Mouse (Mus musculus): ENCODE measurements around the gene Emp3.

Emp3 gene

DNA sequence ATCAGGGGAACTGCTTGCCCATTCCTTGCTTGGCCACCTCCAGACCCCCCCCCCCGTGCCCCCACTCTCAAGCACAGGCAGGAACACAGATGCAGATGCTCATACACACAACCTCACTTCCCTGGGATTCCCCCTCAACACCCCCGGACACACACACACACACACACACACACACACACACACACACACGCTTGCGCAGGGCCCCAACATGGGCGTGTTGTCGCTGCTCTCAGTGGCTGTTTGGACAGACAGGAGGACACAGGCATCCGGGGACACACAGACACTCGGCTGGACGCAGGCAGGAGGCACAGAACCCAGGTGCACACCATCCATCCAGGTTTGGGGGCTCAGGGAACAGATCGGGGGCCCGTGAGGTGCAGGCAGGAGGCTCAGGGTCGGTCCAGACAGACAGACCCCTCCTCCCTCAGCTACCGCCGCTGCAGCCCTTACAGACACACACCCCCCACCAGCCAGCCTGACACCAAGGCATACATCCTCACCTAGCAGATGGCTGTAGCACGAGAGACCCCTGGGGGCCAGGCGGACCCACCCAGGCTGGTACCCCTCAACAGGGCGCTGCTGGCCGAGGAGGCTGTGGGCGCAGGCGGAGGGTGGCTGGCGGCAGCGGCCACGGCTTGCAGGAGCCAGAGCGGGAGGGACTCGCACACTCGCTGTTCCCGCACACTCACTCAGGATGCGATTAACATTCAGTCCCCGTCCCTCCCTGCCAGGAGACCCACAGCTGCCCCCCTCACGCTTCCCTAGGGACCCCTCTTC lies 50.7 kb downstream of the Emp3 start:
- DNase-seq (ENCODE audit: low spot score in 2 of 2): no peak

- no peak for DNase-seq (ENCODE audit: low spot score in 2 of 2)
These were observed 51.4 kb downstream of the Emp3 start for GRCm38 (mm10) chr7:45869787-45870186.

DNA sequence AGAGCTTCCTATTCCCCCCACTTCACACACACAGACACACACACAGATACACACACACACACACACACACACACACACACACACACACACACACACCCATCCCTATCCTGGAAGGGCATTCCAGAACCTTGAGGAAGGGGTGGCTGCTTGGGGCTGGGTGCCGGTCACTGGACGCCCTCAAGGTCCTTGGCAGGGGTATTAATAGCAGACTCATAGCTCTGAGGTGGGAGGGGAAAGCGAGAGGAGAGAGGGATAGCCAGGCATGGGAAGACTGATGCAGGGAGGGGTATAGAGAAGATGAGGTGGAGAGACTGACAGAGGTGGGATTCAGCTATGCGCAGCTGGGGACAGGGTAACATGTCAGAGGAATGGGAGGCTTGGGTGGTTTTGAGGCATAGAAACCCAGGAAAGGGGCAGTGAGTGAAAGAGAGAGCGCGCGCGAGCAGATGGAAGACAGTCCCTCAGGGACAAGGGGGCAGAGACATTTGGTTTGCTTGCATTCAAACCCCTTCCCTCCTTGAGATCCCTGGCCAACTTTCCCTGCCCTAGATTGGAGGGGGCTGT lies 52.0 kb downstream of the Emp3 start:
- no peak for DNase-seq (ENCODE audit: low spot score in 2 of 2)

Measured in frontal cortex, postnatal 25 days (tissue).